Mouse (Mus musculus): Measurements from ENCODE around the gene Taf15.

DNA sequence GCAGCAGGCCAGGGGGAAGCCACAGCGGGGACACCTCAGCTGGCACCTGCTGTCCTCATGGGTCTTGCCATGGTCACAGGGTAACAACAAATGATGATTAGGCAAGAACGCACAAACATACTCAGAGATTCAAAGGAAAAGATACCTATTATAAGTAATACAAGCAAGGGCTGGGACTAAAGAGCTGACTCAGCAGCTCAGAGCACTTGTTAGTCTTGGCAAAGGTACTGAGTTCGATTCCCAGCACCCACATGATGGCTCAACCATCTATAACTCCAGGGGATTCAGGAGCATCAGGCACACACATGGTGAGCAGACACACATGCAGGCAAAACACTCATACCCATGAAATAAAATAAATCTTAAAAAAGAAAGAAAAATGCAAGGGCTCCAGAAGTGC is 68.5 kb downstream of the Taf15 start:
- TF ChIP-seq CTCF (conservative IDR thresholded peaks at IDR 0.05; ENCODE audit: low read length) (no peak), NANOG (IDR thresholded peaks at IDR 0.05; ENCODE audit: borderline replicate concordance, low read length) (no peak), POU5F1 (IDR thresholded peaks at IDR 0.05; ENCODE audit: borderline replicate concordance, low read length) (no peak)

All from E14TG2a.4 (cell line).